Mouse (Mus musculus): Measurements from ENCODE around the gene Idh3a. TPM values are rescaled to one million over a fixed set of nuclear protein-coding genes. Genes with fewer than 3 reads are reported as not detected.

Idh3a gene
- 100 to 1,000 TPM; 577 to 619 TPM for total RNA-seq (2021)

DNA sequence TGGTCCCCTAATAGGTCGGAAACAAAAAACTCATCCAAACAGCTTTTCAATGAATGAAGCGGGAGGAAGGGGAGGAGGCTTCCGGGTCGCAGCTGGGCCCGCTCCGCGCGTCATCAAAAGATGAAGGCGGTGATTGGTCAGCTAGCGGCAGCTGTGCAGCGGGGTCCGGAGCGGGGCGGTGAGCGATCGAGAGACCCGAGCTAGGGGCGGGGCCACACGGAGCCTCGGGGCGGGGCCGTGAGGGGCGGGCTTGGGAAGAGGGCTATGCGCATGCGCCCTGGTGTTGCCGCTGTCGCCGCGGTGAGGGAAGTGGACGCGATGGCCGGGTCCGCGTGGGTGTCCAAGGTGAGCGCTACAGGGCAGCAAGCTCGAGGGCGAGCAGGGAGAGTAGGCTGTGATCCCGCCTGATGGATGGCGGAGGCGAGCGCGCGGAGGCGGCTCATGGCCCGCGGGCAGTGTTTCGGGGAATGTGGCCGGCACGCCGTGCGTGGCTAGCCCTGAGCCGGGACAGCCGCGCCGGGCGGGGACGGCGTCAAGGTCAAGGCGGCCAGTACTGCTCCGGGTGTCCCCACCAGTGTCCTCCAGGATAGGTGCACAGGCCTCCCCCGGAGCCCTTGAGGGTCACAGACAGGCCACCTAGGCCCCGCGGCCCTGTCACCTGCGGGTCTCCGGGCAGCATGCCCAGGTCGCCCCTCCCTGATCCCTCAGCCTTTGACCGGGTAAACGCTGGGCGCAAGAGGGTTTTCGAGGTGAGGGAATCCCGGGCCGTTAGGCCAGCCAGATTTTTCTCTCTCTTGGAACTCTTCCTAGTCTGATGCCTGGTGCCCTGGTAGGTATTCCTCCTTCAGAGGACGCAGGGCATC lies at the start of gene Idh3a:
Idh3a (plus strand) TSS at position 136 of the 863 bp plus-strand sequence.
- DNase-seq = peak; percentile 98
- intact Hi-C loops (cut with DNase I) = loop anchor here (2.0 to 10.0 kb wide), 3 partner anchors 26 to 1348 kb away; partner anchors contain the start of genes Cib2, Dmxl2 and Scaper

DNA sequence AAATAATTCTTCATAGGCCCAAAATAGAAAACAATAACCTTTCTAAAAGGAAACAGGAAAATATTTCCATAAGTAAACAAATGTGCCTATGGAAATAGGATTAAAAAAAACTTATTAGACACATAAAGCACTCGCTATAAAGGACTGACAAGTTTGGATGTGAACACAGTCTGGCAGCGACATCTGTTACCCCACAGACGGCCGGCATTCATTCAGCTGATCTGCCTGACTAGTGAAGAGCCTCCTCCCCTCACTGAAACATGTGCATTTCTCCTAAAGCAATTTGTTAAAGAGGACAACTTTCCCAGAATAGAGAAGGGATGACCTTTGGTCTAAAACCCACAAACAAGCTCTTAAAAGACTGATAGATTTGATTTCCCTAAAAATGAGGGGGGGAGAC lies 49.1 kb upstream of the Idh3a start:
- no peak for DNase-seq
- intact Hi-C loops (cut with DNase I) = no loop called here

DNA sequence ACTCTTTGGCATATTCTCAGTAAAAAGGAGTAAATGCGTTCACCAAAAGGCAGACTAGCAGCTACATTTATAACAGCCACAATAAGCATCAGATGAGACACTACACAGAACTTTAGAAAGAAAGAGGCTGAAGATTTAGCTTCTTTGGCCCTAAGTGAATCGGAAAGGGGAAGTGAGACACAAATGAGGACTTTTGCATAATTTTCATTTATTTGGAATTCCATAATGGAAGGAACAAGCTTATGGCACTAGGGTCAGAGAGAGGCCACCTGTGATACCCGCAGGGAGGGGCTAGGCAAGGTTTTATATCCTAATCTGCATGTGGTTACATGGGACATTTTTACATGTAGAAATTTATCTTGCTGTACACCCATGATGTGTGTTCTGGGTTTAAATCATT lies 48.7 kb upstream of the Idh3a start:
- DNase-seq = no peak
- intact Hi-C loops (cut with DNase I) = no loop called here

DNA sequence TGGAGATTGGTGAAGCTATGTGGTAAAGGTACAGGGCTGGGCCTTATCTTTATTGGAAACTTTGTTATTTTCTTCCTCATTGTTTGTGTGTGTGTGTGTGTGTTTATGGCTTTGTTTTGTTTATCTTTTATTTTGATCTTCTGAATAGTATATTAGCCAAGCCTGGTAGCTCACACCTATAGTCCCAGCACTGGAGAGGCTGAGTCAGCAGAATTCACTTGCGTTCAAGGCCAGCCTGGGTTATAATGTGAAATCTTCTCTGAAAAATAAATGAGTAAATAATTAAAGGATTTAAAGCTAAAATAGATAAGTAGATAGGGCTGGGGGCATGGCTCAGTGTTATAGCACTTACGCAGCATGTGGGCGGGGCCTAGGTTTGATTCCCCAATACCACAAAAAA lies 47.9 kb upstream of the Idh3a start:
- no peak for DNase-seq
- intact Hi-C loops (cut with DNase I) = no loop called here

DNA sequence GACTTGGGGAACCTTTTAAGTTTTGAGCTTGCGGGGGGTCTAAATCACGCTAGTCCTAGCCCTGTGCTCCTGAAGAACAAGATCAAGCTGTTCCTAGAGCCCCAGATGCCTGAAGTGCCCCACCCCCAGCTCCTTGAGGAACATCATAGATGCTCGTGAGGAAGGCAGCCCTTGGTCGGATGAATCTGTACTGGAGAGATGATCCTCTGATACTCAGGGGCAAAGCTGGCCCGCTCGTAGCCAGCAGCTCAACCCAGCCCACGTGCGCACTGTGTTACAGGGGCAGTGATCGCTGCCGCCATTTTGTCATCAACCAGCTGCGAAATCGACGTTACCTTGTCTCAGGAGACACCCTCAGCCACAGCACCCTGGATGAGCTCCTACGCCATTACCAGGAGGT lies 47.5 kb upstream of the Idh3a start, which contains the start of gene Sh2d7:
Sh2d7 (plus strand) TSS at position 301 of the 400 bp plus-strand sequence.
- DNase-seq = no peak
- intact Hi-C loops (cut with DNase I) = no loop called here

DNA sequence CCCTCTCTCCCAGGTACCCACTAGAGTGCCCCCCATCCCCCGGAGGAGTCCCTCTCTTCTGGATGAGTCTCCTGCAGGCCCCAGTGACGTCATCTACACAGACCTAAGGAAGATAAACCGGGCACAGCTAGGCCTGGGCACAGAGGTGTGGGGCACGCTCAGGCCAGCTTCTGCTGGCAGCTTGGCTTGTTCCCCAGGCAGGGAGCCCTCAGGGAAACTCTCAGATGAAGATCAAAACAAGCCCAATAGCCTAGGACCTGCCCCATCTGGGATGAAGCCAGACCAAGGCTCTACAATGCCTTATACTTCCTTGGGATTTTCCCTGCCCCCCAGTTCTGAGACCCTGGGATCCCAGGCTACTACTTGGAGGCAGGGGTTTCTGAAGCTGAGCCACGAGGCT lies 45.3 kb upstream of the Idh3a start:
- DNase-seq = no peak
- intact Hi-C loops (cut with DNase I) = loop anchor here (10.0 kb wide), 1 partner anchor 356 kb away; no protein-coding TSS in a partner anchor

DNA sequence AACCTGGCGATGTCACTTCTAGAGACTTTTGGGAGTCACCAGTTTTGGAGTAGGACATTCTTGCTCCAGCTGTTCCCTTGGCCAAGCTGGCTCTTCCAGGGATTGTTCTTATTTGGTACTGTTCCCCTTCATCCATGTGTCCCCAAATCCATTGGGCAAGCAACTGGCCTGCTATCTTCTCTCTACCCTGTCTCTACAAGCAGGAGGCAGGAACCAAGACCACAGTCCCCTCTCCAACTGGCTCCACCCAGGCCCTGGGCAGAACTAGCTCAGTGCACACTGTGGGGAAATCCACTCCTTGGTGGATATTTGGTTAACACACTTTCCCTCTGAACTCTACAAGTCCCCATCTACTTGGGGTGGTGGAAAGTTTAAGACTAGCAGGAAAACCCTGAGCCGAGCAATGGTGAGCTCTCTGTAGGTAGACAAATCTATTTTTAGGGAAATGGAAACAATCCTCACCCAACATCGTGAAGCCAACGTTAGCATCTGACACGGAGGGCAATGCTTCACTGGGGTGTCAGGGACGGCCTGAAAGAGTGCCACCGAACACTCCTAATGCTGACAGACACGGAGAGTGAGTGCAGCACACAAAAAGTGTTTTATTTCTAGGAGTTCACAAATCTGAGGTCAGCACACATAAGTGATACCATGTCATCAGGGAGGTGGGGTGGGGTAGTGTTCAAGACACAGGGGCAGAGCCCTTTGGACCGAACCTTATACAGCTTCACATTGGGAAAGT lies 41.8 kb upstream of the Idh3a start:
- DNase-seq = no peak
- intact Hi-C loops (cut with DNase I) = loop anchor here (10.0 kb wide), 1 partner anchor 360 kb away; no protein-coding TSS in a partner anchor

DNA sequence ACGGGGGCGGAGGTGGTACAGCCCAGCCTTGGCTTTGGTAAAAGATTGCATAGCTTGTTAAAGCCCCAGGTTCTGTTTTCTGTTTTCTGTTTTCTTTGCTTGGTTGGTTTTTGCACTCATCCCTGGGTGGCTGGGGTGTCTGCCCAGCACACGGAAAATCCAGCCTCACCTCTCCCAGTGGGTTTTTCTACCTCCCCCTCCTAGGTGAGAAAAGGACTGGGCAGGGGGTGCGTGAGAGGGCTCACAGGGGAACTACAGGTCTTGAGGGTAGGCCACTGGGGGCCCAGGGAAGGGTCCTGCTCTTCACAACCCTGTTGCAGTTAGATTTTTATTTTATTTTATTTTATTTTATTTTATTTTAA lies 41.2 kb upstream of the Idh3a start:
- intact Hi-C loops (cut with DNase I) = loop anchor here (10.0 kb wide), 1 partner anchor 360 kb away; no protein-coding TSS in a partner anchor
- no peak for DNase-seq

DNA sequence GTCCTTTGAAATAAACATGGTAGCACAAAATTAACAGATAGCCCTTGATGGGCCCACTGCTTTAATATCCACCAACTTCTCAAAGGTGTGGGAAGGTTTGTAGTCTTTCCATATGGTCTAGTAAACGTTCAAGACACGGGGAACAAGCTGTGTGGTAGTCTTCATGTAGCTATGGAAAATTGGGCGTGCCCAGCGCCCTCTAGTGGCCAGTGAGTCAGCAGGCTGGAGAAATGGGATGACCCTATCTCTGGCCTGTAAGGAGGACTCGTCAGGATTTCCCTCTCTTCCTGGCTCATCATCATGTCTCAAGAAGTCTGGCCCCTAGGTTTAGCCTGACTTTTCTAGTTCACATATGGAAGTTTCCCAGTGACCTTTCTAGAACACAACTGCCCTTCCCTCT lies 38.6 kb upstream of the Idh3a start:
- intact Hi-C loops (cut with DNase I) = loop anchor here (2.0 to 10.0 kb wide), 2 partner anchors 109 to 363 kb away; no protein-coding TSS in a partner anchor
- peak; percentile 47 to 69 for DNase-seq

DNA sequence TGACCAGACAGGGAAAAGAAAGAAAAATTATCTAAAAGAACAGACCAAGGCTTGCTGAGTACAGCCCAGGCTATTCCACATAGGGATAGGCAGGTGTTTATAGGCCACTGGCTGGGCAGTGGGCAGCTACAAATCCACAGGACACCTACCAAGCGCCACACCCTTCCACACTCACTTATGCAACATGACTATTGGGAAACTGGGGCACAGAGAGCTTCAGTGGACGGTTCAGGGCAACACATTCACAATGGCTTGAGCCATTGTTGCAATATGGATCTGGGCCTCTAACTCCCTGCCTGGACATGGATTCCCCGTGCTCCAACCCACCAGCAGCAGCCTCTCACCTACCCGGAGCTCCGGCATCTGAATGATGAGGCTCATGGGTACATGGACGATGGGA lies 36.7 kb upstream of the Idh3a start:
- no peak for DNase-seq
- intact Hi-C loops (cut with DNase I) = loop anchor here (10.0 kb wide), 1 partner anchor 365 kb away; no protein-coding TSS in a partner anchor

DNA sequence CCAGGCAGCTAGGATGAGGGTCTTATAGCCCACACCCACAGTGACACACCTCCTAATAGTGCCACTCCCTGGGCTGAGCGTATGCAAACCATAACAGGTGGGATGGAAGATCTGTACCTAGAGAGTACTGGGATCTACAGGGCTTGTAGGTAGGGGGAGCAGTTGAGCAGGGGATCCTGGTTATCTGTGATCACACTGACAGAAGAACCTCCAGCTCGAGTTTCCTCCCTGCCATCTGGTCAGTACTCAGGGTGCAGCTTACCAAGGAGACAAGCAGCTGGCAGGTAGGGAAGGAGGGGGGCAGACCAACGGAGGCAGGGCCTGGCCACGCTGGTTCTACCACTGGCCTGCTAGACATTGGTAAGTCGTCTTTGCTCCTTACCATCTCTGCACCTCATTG lies 33.7 kb upstream of the Idh3a start:
- DNase-seq = no peak
- intact Hi-C loops (cut with DNase I) = no loop called here

DNA sequence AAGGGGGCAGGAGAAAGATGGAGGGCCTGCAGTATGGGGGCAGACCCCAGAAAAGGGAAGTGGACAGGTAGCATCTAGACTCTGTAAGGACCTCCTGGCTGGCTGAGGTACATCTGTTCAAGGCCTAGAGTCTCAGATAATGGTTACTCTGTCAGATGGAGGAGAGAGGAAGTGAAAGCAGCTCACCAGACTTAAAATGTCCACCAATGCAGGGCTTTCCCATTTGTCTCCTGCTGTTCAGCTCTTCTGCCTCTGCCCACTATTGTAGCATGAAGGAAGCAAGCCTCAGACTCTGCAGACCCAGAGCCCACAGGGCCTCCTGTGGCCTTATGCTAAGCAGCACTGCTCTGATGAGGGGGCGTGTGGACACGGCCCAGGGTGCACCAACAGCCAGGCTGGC lies 31.1 kb upstream of the Idh3a start:
- no peak for DNase-seq
- intact Hi-C loops (cut with DNase I) = no loop called here

DNA sequence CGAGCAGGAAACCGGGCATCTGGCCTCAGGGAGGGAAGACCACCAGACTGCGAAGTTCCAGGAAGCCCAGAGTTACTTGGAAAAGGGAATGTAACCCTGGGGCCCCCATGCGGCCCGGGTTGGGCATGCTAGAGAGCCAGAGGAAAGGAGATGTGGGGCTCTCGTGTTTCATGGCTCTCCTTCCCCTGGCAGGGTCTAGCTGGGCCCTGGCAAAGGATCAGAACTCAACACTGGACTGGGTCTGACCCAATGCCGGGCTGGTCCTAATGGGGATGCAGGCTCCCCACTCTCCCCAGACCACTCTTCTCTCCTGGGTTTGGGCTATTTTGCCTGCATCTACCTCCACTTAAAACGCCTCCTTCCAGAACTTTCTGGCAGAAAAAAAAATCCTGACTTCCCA lies 27.4 kb upstream of the Idh3a start:
- intact Hi-C loops (cut with DNase I) = loop anchor here (2.0 kb wide), 1 partner anchor 56 kb away; no protein-coding TSS in a partner anchor
- no peak for DNase-seq

DNA sequence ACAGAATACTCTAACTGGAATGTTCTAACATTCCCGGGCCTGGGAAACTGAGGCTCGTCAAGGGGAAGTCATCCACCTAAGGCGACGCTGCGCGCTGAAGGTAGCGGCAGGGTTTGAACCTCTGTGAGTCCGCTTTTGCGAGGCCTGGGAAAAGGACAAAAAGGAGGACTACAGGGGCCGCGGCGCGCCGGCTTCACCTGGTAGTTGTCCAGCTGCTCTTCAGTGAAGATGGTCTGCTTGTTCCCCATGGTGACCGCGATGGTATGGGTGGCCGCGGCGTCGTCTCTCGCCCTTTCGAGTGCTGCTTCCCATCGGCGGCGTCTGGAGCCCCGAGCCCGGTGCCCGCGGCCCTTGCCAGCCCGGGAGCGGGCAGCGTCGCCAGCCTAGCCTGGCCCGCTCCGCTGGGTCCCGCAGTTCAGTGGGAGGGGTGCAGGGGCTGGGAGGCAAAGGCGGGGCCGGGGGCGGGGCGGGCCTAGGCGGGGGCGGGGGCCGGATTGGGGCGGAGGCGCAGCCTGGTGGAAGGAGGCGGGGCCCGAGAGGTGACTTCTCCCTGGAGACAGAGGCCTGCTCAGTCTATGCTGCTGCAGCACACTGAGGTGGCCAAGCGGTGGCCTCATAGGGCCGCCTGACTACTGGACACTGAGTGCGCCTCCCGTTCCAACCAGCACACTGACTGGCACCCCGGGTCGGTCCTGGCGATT lies 26.2 kb upstream of the Idh3a start, which contains the start of gene Cib2:
Cib2 (minus strand) TSS at position 448 of the 701 bp plus-strand sequence.
- peak; percentile 74 to 76 for DNase-seq
- intact Hi-C loops (cut with DNase I) = loop anchor here (2.0 to 5.0 kb wide), 4 partner anchors 27 to 117 kb away; partner anchors contain the start of gene Idh3a

DNA sequence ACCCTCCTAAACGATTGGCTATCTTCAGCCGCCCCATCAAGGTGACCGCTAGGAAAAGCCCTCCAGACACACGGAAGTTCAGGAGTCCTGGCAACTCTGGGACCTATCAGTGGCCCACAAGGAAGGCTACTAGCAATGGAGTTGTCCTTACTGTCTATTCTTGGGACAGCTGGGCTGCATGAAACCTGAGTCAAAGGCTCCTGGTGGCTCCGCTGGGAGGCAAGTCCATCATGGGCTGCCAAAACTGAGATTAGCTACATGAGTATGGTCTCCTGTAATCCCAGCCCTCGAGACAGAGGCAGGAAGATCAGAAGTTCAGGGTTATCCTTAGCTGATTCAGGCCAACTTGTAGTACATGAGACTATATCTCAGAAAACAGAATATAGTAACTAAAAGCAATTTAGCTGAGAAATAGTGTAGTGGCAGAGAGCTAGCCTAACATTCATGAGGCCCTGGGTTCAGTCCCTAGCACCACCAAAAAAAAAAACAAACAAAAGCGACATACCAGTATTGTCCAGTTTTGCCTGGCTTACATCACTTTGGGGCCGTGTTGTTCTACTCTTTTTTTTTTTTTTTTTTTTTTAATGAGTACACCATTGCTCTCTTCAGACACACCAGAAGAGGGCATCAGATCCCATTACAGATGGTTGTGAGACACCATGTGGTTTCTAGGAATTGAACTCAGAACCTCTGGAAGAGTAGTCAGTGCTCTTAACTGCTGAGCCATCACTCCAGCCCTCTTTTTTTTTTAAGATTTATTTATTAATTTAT lies 25.1 kb upstream of the Idh3a start:
- DNase-seq = no peak
- intact Hi-C loops (cut with DNase I) = loop anchor here (2.0 to 5.0 kb wide), 3 partner anchors 26 to 116 kb away; partner anchors contain the start of gene Idh3a

DNA sequence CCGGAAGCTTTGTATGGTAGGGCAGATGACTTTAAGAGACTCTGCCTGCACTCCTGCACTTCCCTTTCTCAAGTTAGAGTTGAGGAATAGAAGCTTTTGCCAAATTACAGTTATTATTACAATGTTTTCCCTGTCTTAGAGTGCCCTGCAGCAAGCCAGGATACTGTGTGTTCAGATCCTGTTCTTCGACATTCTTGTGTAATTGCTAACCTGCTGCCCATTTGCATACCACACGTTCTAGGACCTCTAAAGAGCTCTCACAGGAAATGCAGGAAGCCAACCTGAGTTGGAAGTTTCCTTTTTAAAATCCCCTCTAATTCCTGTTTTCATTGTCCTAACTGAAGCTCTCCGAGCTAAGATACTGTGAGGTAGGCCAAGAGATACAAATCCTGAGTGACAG lies 19.2 kb upstream of the Idh3a start:
- intact Hi-C loops (cut with DNase I) = no loop called here

DNA sequence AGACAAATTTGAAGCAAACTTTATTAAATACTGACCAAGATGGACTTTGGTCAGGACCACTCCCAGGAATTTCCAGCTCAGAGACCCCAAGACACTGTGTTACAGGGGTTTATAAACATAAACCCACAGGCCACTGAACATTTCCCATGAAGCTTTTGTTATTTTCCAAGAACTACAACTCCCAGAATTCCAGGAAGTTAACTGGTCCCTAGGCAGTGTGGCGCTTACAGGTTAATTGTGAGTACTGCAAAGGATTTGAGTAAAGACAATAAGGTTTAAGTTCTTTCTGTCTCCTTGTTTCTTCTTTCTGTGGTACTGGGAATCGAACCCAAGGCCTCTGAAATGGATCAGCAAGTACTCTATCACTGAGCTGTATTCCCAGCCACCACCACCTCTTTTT lies 17.4 kb upstream of the Idh3a start:
- DNase-seq = no peak
- intact Hi-C loops (cut with DNase I) = no loop called here

More for the DNA sequence above, 19.2 kb upstream of the Idh3a start:
- no peak for DNase-seq

DNA sequence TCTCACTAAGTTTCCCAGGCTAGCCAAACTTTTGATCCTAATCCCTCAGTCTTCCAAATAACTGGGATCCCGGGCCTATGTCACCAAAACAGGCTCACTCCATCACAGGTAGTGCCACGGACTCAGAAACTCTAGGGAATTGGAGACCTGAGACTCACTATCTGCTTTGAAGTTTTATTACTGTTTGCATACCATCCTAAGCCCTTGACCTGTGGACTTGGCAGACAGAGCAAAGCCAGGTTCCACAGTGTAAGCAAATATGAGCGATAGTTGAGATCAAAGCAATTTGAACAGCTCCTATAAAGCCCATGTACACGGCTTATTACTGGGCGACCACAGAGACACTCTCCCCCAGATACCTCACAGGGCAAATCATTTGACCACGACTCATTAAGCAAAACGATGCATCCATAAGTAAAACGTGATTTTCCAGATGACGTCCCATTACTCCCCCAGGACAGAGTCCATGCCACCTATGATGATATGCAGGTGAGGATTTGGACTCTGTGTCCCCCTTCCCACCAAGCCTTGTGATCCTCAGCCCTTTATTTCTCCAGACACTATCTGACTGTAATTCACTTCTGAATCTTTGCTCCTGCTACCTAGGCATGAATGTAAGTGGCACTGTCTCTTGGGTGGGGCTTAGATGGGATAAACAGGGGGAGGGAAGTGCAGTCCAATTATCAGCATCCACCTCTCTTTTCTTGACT lies 14.8 kb upstream of the Idh3a start:
- no peak for DNase-seq
- intact Hi-C loops (cut with DNase I) = no loop called here

DNA sequence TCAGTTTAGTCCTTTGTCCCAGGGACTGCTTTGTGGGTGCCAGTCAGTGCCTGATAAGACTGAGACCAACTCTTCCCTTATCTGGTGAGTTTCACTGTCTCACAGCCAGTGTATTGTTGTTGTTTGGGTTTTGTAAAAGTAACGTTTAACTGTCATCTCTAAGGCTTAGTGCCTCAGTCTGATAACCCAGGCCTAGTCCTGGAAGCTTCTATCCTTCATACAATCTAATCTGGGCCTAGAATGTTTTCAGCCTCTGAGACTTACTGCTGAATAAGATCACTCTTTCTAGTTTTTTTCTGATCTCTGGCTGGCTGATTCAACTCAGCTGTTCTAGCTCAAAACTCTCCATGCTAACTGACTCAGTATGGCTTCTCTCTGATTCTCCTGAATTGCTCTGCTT lies 2.4 kb upstream of the Idh3a start:
- intact Hi-C loops (cut with DNase I) = loop anchor here (10.0 kb wide), 1 partner anchor 1351 kb away; the partner anchor contains the start of gene Scaper
- DNase-seq = no peak

Data from heart, postnatal 36 days (tissue).